Mouse (Mus musculus) hindbrain, embryonic 16.5 days (tissue): ENCODE measurements around the gene Snip1. TPM values are rescaled to one million over a fixed set of nuclear protein-coding genes. Genes with fewer than 3 reads are reported as not detected.

Experiments used
- polyA plus RNA-seq: library from polyadenylated mRNA; unstranded; fragments of >200 nt; fragmentation: Nextera tagmentation; extraction: Ambion mirVana; gene quantifications from 2 replicates; pipeline ENCODE4 v1.2.1, GENCODE M21; 2015

Snip1 gene
- polyA plus RNA-seq, 1 experiment from 2014 or later = 20.6 TPM

Other genes starting within 250 kb of the Snip1 start
- gene Yrdc, start 216.0 kb upstream of the Snip1 start, polyA plus RNA-seq = 42.6 and 43.0 TPM in 2 replicates
- gene 1110065P20Rik, start 215.5 kb upstream of the Snip1 start, polyA plus RNA-seq = 92.7 and 102 TPM in 2 replicates
- 10.5 and 10.6 TPM in 2 replicates for gene Maneal, start 204.5 kb upstream of the Snip1 start, polyA plus RNA-seq
- gene Epha10, start 185.8 kb upstream of the Snip1 start, polyA plus RNA-seq = 10.9 and 12.3 TPM in 2 replicates
- 13.2 and 16.5 TPM in 2 replicates for gene 9930104L06Rik, start 129.6 kb upstream of the Snip1 start, polyA plus RNA-seq
- gene Cdca8, start 127.4 kb upstream of the Snip1 start, polyA plus RNA-seq = 32.2 and 37.2 TPM in 2 replicates
- gene Rspo1, start 80.2 kb upstream of the Snip1 start, polyA plus RNA-seq = 1.8 and 2.4 TPM in 2 replicates
- gene Gnl2, start 50.1 kb upstream of the Snip1 start, polyA plus RNA-seq = 85.7 and 88.9 TPM in 2 replicates
- 1.2 and 1.4 TPM in 2 replicates for gene Dnali1, start 969 bp upstream of the Snip1 start, polyA plus RNA-seq
- gene Meaf6, start 18.5 kb downstream of the Snip1 start, polyA plus RNA-seq = 147 and 151 TPM in 2 replicates
- 0.23 and 0.31 TPM in 2 replicates for gene Zc3h12a, start 61.2 kb downstream of the Snip1 start, polyA plus RNA-seq